Mouse (Mus musculus) kidney, postnatal 36 days (tissue): ENCODE measurements around the gene Sept3.
"Not testable (repeated sequence)": the region's sequence is repeated elsewhere in the genome, so short reads cannot be mapped to it uniquely, and the experiment has no call there.

Source experiments
- DNase-seq, 2 experiments: peaks; one replicate each; pipeline ENCODE4 v3.0.0; 2021 to 2022; ENCODE audit warnings: mixed read lengths in 2 of 2

The Sept3 gene

DNA sequence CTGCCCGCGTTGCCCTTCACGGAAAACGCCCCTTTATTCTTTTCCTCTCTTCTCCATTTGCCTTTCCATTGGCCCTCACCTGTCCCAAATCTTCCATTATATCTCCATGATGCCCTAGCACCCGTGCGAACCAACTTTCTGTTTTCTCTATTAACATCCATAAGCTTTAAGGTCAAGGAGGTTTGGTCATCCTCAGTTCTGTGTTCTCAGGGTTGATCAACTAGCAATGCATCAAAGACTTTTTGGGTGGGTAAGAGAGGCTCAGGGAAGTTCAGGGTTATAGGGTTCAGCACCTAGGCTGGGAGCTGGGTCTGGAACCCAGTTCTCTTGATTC lies at the start of gene Sept3:
TSS of gene Sept3 (plus strand) at position 301 of the 334 bp plus-strand sequence.
- no peak for DNase-seq

DNA sequence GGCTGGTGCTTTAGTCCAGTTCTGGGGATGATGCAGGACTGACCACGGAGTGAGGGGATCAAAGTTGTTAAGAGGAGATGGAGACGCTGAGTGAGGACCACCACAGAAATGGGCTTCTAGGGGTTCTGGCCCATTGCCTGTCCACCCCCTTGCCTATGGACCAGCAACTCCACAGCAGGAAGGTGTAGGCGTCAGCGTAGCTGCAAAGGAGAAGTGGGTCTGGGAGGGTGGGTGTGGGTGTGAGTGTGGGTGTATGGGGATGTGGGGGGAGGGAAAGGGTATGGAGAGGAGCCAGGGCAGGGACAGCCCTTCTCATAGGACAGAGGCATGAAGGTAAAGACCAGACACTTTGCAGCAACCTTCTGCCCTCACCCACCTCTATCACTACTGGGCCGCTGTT lies 48.9 kb upstream of the Sept3 start:
- no peak for DNase-seq

DNA sequence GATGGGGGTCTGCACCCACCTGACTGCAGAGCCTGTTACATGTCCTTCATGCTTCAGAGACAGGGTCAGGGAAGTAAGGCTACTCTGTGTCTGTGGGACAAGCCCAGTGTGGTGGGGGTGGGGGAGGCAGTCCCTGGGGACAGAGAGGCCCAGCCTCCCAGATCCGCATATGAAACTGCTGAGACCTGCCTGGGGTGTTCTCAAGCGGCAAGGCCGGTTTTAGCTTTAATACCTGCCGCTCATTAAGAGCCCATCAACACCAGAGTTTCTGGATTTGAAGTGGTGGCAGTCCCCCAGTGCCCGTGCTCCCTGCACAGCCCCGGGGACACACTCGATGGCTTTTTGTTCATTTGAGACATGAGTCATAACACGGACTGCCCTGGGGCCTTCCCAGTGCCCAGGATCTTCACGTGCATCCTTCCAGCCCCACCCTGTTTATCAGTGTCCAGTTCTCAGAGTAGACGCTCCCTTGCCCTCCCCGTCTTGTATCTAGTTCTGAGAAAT lies 45.1 kb upstream of the Sept3 start:
- no peak for DNase-seq

DNA sequence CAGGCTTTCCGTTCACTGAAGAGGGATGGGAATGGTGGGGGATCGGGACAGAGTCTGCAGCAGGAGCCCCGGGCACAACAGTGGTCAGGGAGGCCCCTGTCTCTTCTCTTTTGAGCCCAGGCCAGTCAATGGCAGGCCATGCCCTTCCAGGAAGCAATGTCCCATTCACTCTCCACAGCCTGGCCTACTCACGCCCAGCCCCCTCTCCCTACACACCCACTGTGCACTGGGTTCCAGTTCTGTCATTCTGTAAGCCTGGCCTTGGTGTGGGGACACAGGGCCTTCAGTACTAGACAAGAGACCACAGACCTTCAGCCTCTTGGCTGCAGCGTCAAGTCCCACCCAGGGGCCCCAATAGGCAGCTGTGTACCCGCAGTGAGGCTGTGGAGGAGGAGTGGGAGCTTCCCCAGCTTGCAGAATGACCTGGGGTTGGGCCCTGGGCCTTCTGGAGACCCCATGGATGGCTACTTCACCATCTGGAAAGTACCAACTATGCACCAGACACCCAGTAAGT lies 44.5 kb upstream of the Sept3 start:
- no peak for DNase-seq

DNA sequence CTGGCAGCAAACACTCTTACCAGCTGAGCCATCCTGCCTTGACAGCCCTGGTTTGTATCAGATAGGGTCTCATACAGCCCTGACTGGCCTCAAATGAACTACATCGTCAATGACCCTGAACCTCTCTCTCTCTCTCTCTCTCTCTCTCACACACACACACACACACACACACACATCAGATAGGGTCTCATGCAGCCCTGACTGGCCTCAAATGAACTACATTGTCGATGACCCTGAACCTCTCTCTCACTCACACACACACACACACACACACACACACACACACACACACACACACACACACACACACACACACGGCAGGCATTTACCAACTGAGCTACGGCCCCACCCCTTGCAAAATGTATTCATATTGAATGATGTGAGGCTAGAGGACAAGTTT lies 43.6 kb upstream of the Sept3 start:
- DNase-seq, result no peak

DNA sequence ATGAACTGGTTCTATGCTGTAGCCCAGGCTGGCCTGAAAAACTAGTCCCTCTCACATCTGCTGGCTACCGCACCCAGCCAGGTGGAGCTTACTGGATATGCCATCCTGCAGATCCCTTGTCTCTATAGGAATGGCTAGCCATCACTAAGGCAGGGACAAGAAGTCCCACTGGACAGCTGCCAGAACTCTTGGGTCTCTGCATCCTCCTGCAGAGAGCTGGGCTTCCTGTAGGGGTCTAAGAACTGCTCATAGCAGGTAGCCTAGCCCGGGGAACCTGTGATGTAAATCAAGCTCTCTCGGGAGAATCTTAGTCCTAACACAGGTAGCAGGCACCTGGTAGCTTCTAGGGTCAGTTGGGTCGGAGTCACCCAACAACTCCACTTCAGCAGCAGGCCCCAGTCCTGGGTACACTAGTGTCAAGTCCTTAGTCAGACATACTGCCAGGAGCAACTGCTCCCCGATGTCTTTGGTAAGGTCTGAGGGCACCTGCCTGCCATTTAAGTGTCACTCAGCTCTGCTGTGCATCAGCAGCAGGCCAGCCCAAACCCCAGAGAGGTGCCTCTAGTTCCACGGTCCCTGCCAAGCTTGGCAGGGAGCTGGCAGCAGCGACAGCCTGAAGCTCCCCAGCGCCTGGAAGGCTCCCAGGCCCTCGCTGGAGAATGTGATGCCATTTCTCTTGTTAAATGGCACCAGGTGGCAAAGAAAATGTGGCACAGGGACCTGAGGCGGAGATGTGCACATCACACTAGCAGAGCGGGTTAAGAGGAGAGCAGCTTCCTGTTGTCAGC lies 42.9 kb upstream of the Sept3 start:
- no peak for DNase-seq

DNA sequence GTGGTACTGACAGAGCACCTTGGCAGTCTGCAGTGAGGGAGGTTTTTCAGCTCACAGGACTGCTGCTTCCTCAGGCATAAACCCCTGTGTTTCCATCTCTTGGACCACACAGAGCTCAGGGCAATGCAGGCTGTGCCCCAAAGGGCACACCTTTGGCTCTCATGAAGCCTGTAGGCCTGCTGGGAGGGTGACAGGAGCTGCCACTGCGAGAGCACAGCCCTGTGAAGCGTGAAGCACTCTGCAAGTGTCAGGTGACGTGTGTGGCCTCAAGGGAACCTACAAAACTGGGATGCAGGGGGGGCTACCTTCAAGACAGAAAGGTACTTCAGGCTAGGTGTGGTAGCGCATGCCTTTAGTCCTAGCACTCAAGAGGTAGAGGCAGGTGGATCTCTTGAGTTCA lies 42.0 kb upstream of the Sept3 start:
- no peak for DNase-seq

DNA sequence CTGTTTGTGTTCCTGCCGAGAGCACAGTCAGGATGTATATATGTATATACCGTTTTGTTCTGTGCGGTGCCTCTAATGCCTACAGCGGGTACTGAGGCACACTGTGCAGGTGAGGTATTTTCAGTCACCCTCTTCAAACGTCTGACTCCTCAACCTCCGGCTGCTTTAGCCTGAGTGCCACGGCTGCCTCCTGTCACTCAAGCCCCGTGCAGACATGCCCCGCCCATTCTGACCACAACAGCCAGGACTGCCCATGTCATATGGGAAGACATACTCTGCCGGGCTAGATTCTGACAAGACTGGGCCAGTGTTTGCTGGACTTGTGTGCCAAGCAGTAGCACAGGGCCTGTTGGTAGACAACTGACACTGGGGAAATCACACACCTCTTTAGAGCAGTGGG lies 39.0 kb upstream of the Sept3 start:
- no peak for DNase-seq

DNA sequence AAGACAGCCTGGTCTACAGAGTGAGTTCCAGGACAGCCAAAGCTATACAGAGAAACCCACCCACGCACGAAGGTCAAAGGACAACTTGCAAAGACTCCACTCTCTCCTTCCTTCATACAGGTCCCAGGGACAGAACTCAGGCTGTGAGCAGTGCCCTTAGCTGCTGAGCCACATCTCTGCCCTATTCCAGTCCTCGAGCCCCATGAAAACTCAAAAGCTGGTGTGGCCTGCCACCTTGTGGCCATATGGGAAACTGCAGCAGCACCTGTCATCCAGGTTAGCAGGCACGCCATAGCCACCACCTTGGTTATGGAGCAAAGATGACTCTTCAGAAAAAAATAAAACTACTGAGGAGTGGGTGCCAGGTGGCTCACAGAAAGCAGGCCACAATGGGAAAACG lies 38.1 kb upstream of the Sept3 start:
- DNase-seq, result peak; percentile 78 to 91

DNA sequence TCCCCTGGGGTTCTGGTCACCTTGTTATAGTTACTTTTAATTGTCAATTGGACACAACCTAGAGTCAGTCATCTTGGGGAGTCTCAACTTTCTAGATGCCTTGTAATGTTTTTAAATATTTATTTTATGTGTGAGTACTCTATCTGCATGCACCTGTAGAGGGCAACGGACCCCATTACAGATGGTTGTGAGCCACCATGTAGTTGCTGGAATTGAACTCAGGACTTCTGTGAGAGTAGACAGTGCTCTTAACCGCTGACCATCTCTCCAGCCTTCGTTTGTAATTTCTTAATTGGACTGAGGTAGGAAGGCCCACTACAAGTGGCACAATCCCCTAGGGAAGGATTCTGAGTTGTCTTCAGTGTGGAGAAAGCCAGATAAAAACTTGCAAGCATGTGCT lies 31.4 kb upstream of the Sept3 start:
- no peak for DNase-seq

DNA sequence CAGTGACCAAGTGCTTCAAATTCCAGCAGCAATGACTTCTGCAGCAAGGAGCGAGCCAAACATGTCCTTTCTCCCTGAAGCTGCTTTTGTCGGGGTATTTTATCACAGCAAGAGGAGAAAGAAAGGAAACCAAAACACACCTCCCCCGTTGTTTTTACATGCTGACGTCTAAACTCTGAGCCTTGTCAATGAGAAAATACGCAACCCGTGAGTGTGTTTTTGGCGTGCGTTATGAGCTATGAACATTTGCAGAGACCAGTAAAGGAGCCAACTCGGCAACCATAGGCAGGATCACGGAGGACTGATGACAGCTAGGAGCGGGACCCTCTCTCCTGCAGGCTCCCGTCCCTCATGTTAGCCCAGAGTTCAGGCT lies 31.0 kb upstream of the Sept3 start:
- no peak for DNase-seq

DNA sequence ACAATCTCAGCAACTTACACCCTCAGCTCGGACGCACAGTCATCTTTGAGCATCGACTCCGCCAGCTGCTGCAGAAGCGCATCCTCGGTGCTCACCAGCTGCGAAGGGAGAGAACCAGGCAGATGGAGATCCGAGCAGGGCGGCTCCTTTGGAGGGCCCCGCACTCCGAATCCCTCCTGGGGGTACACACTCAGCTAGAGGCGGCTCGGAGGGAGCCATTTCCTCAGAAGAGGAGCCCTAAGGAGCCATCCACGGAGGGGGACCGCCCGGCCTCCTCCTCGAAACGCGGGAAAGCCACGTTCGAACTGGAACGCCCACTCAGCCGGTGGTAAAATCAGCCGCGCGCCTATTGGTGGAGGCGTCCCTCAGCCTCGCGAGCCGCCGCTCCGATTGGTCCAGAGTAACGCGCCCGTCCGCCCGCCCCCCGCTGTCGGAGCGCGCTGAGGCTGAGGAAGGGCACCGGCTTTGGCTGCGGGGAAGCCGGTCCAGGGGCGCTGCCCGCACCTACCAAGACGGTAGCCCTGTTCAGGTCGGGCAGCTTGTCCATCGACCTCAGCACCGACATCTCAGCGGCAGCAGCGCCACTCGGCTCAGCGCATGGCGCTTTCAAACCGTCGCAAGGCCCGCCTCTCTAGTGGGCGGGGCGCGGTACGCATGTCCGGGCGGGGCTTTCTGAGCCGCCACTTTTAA lies 30.4 kb upstream of the Sept3 start, which contains the start of gene Cenpm:
TSS of gene Cenpm (minus strand) at position 634 of the 690 bp plus-strand sequence.
- DNase-seq, result peak; percentile 91 to 97

DNA sequence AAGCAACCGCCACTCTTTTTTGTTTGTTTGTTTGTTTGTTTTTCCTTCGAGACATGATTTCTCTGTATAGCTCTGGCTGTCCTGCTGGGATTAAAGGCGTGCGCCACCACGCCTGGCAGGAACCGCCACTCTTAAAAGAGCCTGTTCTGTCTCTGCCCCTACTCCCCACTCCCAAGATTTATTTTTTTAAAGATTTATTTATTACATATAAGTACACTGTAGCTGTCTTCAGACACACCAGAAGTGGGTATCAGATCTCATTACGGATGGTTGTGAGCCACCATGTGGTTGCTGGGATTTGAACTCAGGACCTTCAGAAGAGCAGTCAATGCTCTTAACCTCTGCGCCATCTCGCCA lies 29.9 kb upstream of the Sept3 start:
- not testable (repeated sequence) for DNase-seq

DNA sequence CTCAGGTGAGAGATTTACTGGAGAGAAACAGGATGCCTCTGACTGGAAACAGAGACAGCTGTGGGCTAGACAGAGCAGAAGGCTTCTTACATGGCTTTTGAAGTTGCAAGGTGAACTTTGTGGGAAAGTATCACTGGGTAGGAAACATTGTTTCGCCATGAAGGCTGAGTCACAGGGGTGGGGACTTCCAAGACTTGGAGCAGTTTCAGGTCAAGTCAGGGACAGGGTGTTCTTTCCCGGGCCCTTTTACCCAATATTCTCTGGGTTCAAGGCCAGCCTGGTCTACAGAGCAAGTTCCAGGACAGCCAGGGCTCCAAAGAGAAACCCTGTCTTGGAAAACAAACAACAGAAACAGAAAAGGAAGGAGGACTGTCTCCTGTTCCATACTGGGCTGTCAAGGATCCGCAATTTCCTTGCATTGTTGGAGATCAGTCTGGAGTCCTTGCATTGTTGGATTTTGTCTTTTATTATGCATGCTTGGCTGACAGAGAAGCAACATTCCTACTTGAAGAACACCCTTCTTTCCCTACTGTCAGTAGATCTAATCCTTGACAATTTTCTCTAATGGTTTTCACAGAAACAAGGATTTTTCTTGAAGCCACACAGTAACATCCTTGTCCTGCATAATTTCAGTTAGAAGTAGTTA lies 27.4 kb upstream of the Sept3 start:
- no peak for DNase-seq

DNA sequence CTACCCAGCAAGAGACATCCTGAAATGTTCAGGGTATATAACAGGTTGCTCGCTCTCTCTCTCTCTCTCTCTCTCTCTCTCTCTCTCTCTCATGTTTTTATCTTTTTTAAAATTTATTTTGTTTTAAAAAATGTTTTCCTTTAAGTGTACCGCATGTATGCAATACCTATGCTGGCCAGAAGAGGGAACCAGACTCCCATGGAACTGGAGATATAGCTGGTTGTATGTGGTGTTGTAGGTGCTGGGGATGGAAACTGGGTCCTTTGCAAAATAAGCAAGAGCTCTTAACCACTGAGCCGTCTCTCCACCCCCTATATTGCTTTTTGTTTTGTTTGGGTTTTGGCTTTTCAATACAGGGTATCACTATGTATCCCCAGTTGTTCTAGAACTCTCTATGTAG lies 23.1 kb upstream of the Sept3 start:
- no peak for DNase-seq

DNA sequence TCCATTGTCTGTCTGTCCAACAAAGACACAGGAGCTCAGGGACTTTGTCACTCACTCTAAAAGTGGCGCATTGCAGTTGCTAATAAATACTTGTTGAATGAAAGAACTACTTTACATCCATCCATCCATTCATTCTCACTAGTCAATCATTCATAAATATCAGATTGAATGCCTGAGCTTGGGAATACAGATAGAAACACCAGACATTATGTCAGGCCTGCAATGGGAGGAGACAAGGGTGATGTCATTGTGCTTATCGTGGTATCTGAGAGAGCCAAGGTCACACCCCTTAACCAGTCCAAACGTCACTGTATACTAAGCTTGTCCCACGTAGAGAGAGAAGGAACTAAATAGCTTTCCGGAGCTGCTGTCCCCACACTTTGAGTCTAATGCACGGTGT lies 22.6 kb upstream of the Sept3 start, which contains the start of gene 1500009C09Rik:
TSS of gene 1500009C09Rik (plus strand) at position 301 of the 400 bp plus-strand sequence.
- DNase-seq, result no peak

DNA sequence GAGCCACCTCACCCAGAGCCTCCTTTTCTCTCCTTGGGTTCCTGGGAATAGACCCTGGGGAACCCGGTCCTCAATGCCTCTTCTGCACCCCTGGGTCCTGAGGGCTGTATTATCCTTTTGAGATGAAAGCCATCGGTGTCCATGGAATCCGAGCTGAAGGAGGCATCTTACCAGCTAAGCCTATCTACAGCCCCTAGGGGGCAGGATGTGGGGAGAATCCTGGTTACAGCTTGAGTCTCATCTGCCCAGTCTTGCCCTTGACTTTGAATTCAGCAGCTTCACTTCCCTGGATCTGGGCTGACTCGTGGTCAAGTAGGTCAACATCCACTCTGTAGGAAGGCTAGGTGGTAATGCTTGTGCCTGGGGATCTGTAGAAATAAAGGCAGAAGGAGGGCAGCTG lies 19.4 kb upstream of the Sept3 start:
- no peak for DNase-seq

DNA sequence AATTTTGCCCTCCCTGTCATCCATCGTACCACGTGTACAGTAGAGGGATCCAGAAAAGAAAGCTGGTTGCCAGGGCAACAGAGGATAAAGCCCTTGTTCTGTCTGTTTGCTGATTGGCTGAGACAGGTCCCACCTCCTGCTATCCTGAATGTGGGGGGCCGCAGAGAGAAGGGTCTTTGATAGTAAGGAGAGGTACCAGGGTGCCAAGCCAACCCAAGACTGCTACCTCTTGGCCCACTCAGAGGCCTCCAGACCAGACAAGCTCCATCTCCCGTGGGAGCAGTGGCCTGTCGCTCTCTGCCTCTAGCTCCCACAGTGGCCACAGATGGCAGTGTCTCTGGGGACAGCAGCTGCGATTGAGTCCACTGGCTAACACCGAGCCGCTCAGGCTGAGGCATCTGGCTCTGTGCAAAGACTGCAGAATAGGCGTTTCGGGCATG lies 18.7 kb upstream of the Sept3 start:
- DNase-seq, result no peak

DNA sequence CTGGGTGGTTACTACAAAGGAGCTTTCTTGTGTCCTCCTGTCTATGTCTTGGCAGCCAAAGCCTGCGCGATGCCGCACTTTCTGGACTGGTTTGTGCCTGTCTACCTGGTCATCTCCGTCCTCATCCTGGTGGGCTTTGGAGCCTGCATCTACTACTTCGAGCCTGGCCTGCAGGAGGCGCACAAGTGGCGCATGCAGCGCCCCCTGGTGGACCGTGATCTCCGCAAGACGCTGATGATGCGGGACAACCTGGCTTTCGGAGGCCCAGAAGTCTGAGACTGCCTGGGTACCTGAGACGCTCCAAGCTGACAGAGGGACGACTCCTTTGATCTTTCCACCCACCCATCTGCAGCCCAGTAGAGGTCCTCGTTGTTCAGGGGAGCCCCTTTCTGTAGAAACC lies 15.2 kb upstream of the Sept3 start:
- peak; percentile 56 to 88 for DNase-seq

DNA sequence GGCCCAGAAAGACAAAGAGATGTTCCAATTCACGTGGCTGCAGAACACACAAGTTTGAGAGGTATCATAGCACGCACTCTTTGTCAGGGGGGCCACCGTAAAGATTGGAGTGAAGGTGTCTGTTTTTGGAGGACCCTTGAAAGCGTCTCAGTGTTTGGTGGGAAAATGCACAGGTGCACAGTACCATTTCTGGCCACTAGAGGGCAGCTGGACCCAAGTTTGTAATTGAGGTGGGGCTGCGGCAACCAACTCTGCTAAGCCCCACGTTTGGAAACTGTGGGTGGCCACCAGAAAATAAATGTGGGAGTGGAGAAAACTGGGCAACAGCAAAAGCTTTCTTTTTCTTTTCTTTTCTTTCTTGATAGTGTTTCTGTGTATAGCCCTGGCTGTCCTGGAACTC lies 8.3 kb upstream of the Sept3 start:
- DNase-seq, result peak; percentile 37 to 82

DNA sequence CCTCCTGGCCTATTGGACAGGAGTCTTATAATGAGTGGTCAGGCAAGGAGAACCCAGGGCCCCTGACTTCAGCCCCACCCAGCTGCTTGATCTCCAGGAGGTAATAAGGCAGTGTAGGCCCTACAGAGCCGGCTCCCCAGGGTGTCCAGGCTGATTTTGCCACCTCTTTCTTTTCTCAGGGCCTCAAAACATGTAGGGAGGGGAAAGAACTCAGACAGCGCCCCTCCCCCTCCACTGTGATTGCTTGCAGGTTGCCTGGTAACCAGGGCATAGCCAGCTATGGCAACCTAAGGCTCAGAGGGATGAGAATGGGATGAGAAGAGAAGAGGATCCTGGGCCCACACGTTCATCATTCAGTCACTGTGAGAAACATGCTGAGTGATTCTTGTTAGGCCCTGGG lies 6.5 kb upstream of the Sept3 start:
- no peak for DNase-seq

DNA sequence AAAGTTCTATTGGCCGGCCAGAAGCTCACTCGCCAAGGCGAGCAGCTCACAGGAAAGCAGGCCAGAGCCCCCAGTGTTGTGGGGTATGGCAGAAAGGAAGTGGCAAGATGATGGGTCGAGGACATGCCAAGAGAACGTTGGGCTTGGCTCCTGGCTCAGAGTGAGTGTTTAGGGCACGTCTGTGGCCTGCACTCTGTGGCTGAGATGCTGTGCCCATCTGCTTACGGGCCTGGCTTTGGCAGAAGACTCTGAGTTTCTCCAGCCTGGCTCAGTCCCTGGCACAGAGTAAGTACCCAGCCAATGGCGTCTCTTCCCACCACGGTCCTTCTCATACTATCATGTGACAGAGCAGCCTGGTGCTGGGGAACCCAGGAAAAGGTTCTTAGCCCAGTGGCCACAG lies 5.9 kb upstream of the Sept3 start:
- DNase-seq, result no peak

DNA sequence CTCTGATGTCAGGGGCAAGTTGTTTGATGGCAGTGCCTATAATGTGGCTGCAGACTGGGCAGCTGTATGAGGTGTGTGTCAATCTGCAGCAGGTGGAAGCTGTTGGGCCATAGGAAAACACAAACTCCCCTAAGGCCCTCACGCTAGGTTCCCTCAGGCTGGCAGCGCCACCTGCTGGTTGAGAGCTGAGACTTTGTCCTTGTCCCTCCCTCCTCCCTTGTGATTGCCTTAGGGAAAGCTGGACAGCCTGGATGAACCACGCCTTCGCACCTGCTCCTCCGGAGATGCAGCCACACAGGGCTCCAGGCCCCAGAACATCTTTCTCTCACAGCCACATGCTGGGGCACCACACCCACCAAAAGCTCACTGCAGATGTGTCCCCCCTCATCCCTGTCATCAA lies 3.5 kb upstream of the Sept3 start:
- peak; percentile 48 to 89 for DNase-seq

DNA sequence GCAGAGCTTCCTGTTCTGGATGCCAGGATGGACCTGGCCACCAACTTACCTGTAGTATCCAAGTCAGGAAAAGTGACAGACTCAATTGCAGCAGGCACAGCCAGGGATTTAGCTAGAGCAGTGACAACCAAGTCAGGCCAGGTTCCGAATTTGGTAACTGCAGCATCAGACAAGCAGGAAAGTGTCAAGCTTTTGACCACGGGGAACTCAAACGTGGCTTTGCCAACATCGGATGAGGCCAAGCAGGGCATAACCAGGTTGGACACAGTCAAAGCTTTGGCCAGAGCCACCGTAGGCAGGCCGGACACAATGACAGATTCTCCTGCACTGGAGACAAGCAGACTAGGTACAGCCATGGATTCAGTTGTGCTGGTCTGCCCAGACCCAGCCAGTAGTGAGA lies 2.4 kb upstream of the Sept3 start:
- DNase-seq, result no peak
